ENCODE assay signal across 24 mouse cellular contexts in genomic region chr6:114400841-114401240, GRCm38 (mm10). TPM values are rescaled to one million over a fixed set of nuclear protein-coding genes. Genes with fewer than 3 reads are reported as not detected.
DNase-seq lines count a peak whose midpoint lies in the region; ATAC-seq and TF ChIP-seq lines count a peak whose summit lies in the region.
"Had no signal": no experiment of that assay in that cellular context is flagged by ENCODE, and none has a peak within 500 bp of the region (broad histone marks: within the 10 kb centered on the region; RNA-seq: fewer than 3 reads in every experiment).

No protein-coding gene starts in this region.

- H3K9me3 ChIP-seq in forebrain, embryonic 14.5 days (replicated peaks; ENCODE audit: control insufficient read depth, low read length) = no peaks in the 10 kb centered on the region
- H3K9me3 ChIP-seq in forebrain, embryonic 12.5 days = 0 out of 2 replicates have a peak, but pooled peaks cover 6% of the 10 kb centered on the region
- H3K9me3 ChIP-seq in midbrain, embryonic 13.5 days = no peaks in the 10 kb centered on the region
- H3K9me3 ChIP-seq in midbrain, postnatal 0 days (ENCODE audit: low read length) = no peaks in the 10 kb centered on the region
- H3K9me3 ChIP-seq: embryonic facial prominence, embryonic 12.5 days; forebrain, embryonic 15.5 days had no signal

- H3K27ac ChIP-seq in forebrain, embryonic 14.5 days (ENCODE audit: low read depth, low read length) = no peak overlapping the region
- no peak overlapping the region for H3K27ac ChIP-seq in forebrain, embryonic 12.5 days
- no peak overlapping the region for H3K27ac ChIP-seq in midbrain, embryonic 13.5 days
- H3K27ac ChIP-seq in midbrain, postnatal 0 days (ENCODE audit: low read depth, low read length) = no peak overlapping the region
- H3K27ac ChIP-seq: embryonic facial prominence, embryonic 10.5 days; embryonic facial prominence, embryonic 12.5 days; forebrain, embryonic 15.5 days had no signal

- H3K9ac ChIP-seq in forebrain, embryonic 14.5 days (ENCODE audit: low read length) = 0 out of 2 replicates have a peak overlapping the region, but pooled peaks have one; percentile 5
- H3K9ac ChIP-seq in forebrain, embryonic 12.5 days = no peak overlapping the region
- no peak overlapping the region for H3K9ac ChIP-seq in midbrain, embryonic 13.5 days (replicated peaks)
- no peak overlapping the region for H3K9ac ChIP-seq in midbrain, postnatal 0 days (replicated peaks; ENCODE audit: low read length, poor library complexity, severe bottlenecking)
- H3K9ac ChIP-seq: embryonic facial prominence, embryonic 12.5 days; forebrain, embryonic 15.5 days; forebrain, postnatal 0 days had no signal

- TF ChIP-seq CTCF in midbrain, postnatal 0 days (IDR thresholded peaks at IDR 0.05) = no peak
- no peak for TF ChIP-seq CTCF in brain, embryonic 14.5 days (IDR thresholded peaks at IDR 0.05; ENCODE audit: borderline replicate concordance, extremely low read depth, insufficient read depth, insufficient read length)

- H3K27me3 ChIP-seq in forebrain, embryonic 14.5 days (replicated peaks; ENCODE audit: control insufficient read depth, insufficient read depth, low read length) = peaks cover 35% of the 10 kb centered on the region
- H3K27me3 ChIP-seq in forebrain, embryonic 12.5 days = peaks cover 50% of the 10 kb centered on the region
- peaks cover 51% of the 10 kb centered on the region for H3K27me3 ChIP-seq in midbrain, embryonic 13.5 days
- peaks cover 23% of the 10 kb centered on the region; the same call in 1 of the 2 replicates for H3K27me3 ChIP-seq in midbrain, postnatal 0 days (ENCODE audit: insufficient read depth, low read length)

- peak; percentile 30 for DNase-seq in forebrain, embryonic 14.5 days (ENCODE audit: low spot score)
- DNase-seq in midbrain, postnatal 0 days (ENCODE audit: low spot score) = no peak
- peak; percentile 55 for DNase-seq in Muller cell, postnatal 12 days (ENCODE audit: inconsistent ontology term)
- DNase-seq in brain, embryonic 14.5 days (ENCODE audit: low read depth) = peak; percentile 64
- DNase-seq in cerebellum, postnatal 10 days = no peak
- DNase-seq: adrenal gland, adult 2 months; adrenal gland, postnatal 10 days; adrenal gland, postnatal 25 days; B cell, adult 2 months; cerebellum, adult 11 months; cerebellum, adult 18-20 months; cerebellum, adult 8-10 months; cerebellum, adult 9-11 months; cerebellum, postnatal 25 days; forebrain, postnatal 0 days had no signal

- H3K4me1 ChIP-seq in forebrain, embryonic 14.5 days (ENCODE audit: control insufficient read depth, insufficient read depth, low read length) = peaks cover 8% of the 10 kb centered on the region; the same call in 1 of the 2 replicates
- H3K4me1 ChIP-seq in forebrain, embryonic 12.5 days = peaks cover 25% of the 10 kb centered on the region
- H3K4me1 ChIP-seq in midbrain, embryonic 13.5 days (replicated peaks) = peaks cover 34% of the 10 kb centered on the region
- H3K4me1 ChIP-seq in midbrain, postnatal 0 days (ENCODE audit: insufficient read depth, low read length) = 0 out of 2 replicates have a peak, but pooled peaks cover 4% of the 10 kb centered on the region

- WGBS in forebrain, embryonic 14.5 days = 28% methylated on average over 8 of the region's 8 CpGs
- 53% methylated on average over 8 of the region's 8 CpGs for WGBS in forebrain, embryonic 12.5 days
- 41% methylated on average over 8 of the region's 8 CpGs for WGBS in midbrain, embryonic 13.5 days
- WGBS in midbrain, postnatal 0 days = 46% methylated on average over 8 of the region's 8 CpGs

- TF ChIP-seq POLR2A in brain, embryonic 14.5 days (IDR thresholded peaks at IDR 0.05; ENCODE audit: borderline replicate concordance, extremely low read depth, insufficient read depth, insufficient read length, poor library complexity, severe bottlenecking) = no peak

- H3K4me3 ChIP-seq in forebrain, embryonic 14.5 days (ENCODE audit: low read depth, low read length) = no peak overlapping the region
- H3K4me3 ChIP-seq in forebrain, embryonic 12.5 days (replicated peaks) = no peak overlapping the region
- H3K4me3 ChIP-seq in midbrain, embryonic 13.5 days (replicated peaks) = no peak overlapping the region
- H3K4me3 ChIP-seq in midbrain, postnatal 0 days (ENCODE audit: low read depth, low read length) = no peak overlapping the region
- H3K4me3 ChIP-seq: embryonic facial prominence, embryonic 10.5 days; embryonic facial prominence, embryonic 12.5 days; forebrain, embryonic 15.5 days had no signal

- no peak overlapping the region for H3K4me2 ChIP-seq in forebrain, embryonic 14.5 days (ENCODE audit: low read length)
- H3K4me2 ChIP-seq in forebrain, embryonic 12.5 days = no peak overlapping the region
- no peak overlapping the region for H3K4me2 ChIP-seq in midbrain, embryonic 13.5 days (replicated peaks)
- no peak overlapping the region for H3K4me2 ChIP-seq in midbrain, postnatal 0 days (ENCODE audit: low read depth, low read length, poor library complexity, severe bottlenecking)
- H3K4me2 ChIP-seq: embryonic facial prominence, embryonic 12.5 days; forebrain, embryonic 15.5 days had no signal

- no peak for ATAC-seq in forebrain, embryonic 14.5 days
- no peak for ATAC-seq in forebrain, embryonic 12.5 days (ENCODE audit: low FRiP score)
- ATAC-seq in midbrain, embryonic 13.5 days = 0 out of 2 replicates have a peak, but pooled peaks have one; percentile 12
- no peak for ATAC-seq in midbrain, postnatal 0 days (ENCODE audit: low FRiP score)
- ATAC-seq: CD4-positive, CD25-positive, alpha-beta regulatory T cell, adult 4 months; forebrain, embryonic 15.5 days; forebrain, postnatal 0 days had no signal

- H3K36me3 ChIP-seq in forebrain, embryonic 14.5 days (ENCODE audit: control insufficient read depth, insufficient read depth, low read length) = no peaks in the 10 kb centered on the region
- no peaks in the 10 kb centered on the region for H3K36me3 ChIP-seq in forebrain, embryonic 12.5 days (replicated peaks)
- H3K36me3 ChIP-seq in midbrain, embryonic 13.5 days = no peaks in the 10 kb centered on the region
- no peaks in the 10 kb centered on the region for H3K36me3 ChIP-seq in midbrain, postnatal 0 days (ENCODE audit: insufficient read depth, low read length)
- H3K36me3 ChIP-seq: embryonic facial prominence, embryonic 10.5 days; embryonic facial prominence, embryonic 12.5 days; forebrain, embryonic 15.5 days; G1E had no signal

RNA-seq across cellular contexts. Expression of gene Hrh1, which starts 3.1 kb away (rescaled TPM):
- polyA plus RNA-seq in forebrain, embryonic 14.5 days (2014; fragmentation: Nextera tagmentation; extraction: Ambion mirVana) = 0.36 and 0.62 TPM in 2 replicates
- polyA plus RNA-seq in forebrain, embryonic 12.5 days (2016; fragmentation: Nextera tagmentation; extraction: Ambion mirVana) = 0.15 and 0.23 TPM in 2 replicates
- polyA plus RNA-seq in midbrain, embryonic 13.5 days (2015; fragmentation: Nextera tagmentation; extraction: Ambion mirVana) = 0.35 and 0.52 TPM in 2 replicates
- 1.9 and 2.4 TPM in 2 replicates for total RNA-seq in midbrain, postnatal 0 days (2014; rRNA removed)
- 1.6 and 1.9 TPM in 2 replicates for polyA plus RNA-seq in midbrain, postnatal 0 days (2015; fragmentation: Nextera tagmentation; extraction: Ambion mirVana)
- 0.42 and 0.50 TPM in 2 replicates for polyA plus RNA-seq in brain, embryonic 14.5 days (2012; rRNA removed)
- total RNA-seq: CH12.LX had no signal
- polyA plus RNA-seq: CD4-positive, CD25-positive, alpha-beta regulatory T cell, adult 4 months; embryonic facial prominence, embryonic 14.5 days; G1E had no signal

Comparison
In these comparisons a context has a peak if more than half of its experiments do, and no peak if none do; other contexts are left out.
1. DNase-seq: peak in forebrain, embryonic 14.5 days (single experiment), Muller cell, postnatal 12 days (single experiment) and brain, embryonic 14.5 days (single experiment); none in midbrain, postnatal 0 days (single experiment) and cerebellum, postnatal 10 days (0 of 2).